Mouse (Mus musculus) ES-E14 (cell line): Measurements from ENCODE around the gene Krt82.

Experiments
- CHD2 ChIP-seq: IDR thresholded peaks from 2 replicates; pipeline ENCODE4 v1.6.1; 2014; ENCODE audit warnings: mild to moderate bottlenecking, low read depth, low read length, inconsistent platforms
- HCFC1 ChIP-seq: IDR thresholded peaks from 2 replicates; pipeline ENCODE4 v1.6.1; 2012; ENCODE audit warnings: low read length, inconsistent platforms, borderline replicate concordance; ENCODE audit not compliant: insufficient read depth
- MAFK ChIP-seq: IDR thresholded peaks from 2 replicates; pipeline ENCODE4 v1.6.1; 2014; ENCODE audit warnings: mild to moderate bottlenecking, low read depth, low read length, inconsistent platforms; ENCODE audit not compliant: insufficient read depth
- ZNF384 ChIP-seq: IDR thresholded peaks from 2 replicates; pipeline ENCODE4 v1.6.1; 2012; ENCODE audit warnings: low read depth, low read length, inconsistent platforms

- TF ChIP-seq CHD2 (no peak), HCFC1 (no peak), ZNF384 (no peak), MAFK (no peak)
Observed at GRCm38 (mm10) chr15:101553169-101553568, 2.7 kb upstream of the Krt82 start.
